Mouse (Mus musculus) liver, postnatal 0 days (tissue): Measurements from ENCODE around the gene Plac9a.

ENCODE experiments used
- CTCF ChIP-seq: sonication (generic); IDR thresholded peaks from 2 replicates; pipeline ENCODE4 v1.5.1; 2016; ENCODE audit warnings: antibody characterized with exemption, low read depth
- EP300 ChIP-seq: IDR thresholded peaks from 2 replicates; pipeline ENCODE4 v1.6.1; 2016; ENCODE audit warnings: antibody characterized with exemption, low read depth, mild to moderate bottlenecking

DNA sequence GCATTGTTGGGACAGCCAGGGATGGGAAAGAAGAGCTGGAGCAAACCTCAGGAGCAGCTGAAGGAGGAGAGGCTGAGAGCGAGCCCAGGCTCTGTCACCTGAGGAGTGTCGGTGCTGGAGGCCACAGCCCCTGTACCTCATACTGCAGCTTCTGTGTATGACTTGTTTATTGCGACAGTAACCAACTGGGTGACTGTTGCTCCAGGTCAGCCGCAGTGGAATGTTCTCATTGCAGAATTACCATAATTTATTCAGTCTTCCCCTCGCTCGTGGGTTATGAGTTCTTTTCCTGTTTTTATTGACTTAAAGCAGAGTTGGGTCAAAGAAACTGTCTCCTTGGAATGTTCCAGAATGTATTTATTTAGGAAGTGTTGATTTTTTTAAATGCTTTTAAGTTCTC lies 54.7 kb downstream of the Plac9a start:
- TF ChIP-seq CTCF (no peak), EP300 (no peak)
